Mouse (Mus musculus) C2C12 (cell line): ENCODE measurements around the gene Fam217b. TPM values are rescaled to one million over a fixed set of nuclear protein-coding genes. Genes with fewer than 3 reads are reported as not detected.

ENCODE experiments used
- H3K27me3 ChIP-seq: one replicate; pipeline ENCODE4 v1.6.1; 2011; ENCODE audit not compliant: control insufficient read depth, insufficient read depth, insufficient read length
- H3K36me3 ChIP-seq: one replicate; pipeline ENCODE4 v1.6.1; 2011; ENCODE audit not compliant: control insufficient read depth, insufficient read depth
- H3K4me3 ChIP-seq: one replicate; pipeline ENCODE4 v1.5.1; 2011; ENCODE audit warnings: mild to moderate bottlenecking, control low read depth; ENCODE audit not compliant: poor library complexity, insufficient read depth, severe bottlenecking
- H3K79me2 ChIP-seq: one replicate; pipeline ENCODE4 v1.6.1; 2011; ENCODE audit not compliant: control insufficient read depth, insufficient read depth
- H3K79me3 ChIP-seq: one replicate; pipeline ENCODE4 v1.6.1; 2011; ENCODE audit warnings: low read depth, control low read depth
- H3ac ChIP-seq: one replicate; pipeline ENCODE3; 2011; ENCODE audit warnings: low read depth; ENCODE audit not compliant: control insufficient read depth, insufficient read length
- CEBPB ChIP-seq: IDR thresholded peaks from one replicate; pipeline ENCODE4 v1.6.1; 2011; ENCODE audit warnings: low read depth, mild to moderate bottlenecking, control low read depth, moderate library complexity
- CTCF ChIP-seq: IDR thresholded peaks from one replicate; pipeline ENCODE4 v1.5.1; 2011; ENCODE audit not compliant: control insufficient read depth, insufficient read depth, insufficient read length
- FOSL1 ChIP-seq: IDR thresholded peaks from one replicate; pipeline ENCODE4 v1.8.0; 2011; ENCODE audit warnings: mild to moderate bottlenecking, low read length; ENCODE audit not compliant: poor library complexity, insufficient read depth, severe bottlenecking
- MAX ChIP-seq: IDR thresholded peaks from one replicate; pipeline ENCODE4 v1.6.1; 2011; ENCODE audit warnings: mild to moderate bottlenecking, control low read depth
- MYOD1 ChIP-seq: IDR thresholded peaks from one replicate; pipeline ENCODE4 v1.6.1; 2011; ENCODE audit warnings: low read depth; ENCODE audit not compliant: control insufficient read depth, insufficient read length
- MYOG ChIP-seq: IDR thresholded peaks from one replicate; pipeline ENCODE4 v1.6.1; 2011; ENCODE audit not compliant: control insufficient read depth, insufficient read length; ENCODE audit errors: extremely low read depth
- USF1 ChIP-seq: IDR thresholded peaks from one replicate; pipeline ENCODE4 v1.6.1; 2011; ENCODE audit warnings: low read depth, mild to moderate bottlenecking, control low read depth, moderate library complexity
- polyA plus RNA-seq: library from polyadenylated mRNA; unstranded; fragments of >200 nt; fragmentation: generic; extraction: Trizol; gene quantifications from one replicate; pipeline ENCODE4 v1.2.1, GENCODE M21; 2012; ENCODE audit warnings: missing spikeins

The Fam217b gene
- polyA plus RNA-seq, 1 experiment = not detected

DNA sequence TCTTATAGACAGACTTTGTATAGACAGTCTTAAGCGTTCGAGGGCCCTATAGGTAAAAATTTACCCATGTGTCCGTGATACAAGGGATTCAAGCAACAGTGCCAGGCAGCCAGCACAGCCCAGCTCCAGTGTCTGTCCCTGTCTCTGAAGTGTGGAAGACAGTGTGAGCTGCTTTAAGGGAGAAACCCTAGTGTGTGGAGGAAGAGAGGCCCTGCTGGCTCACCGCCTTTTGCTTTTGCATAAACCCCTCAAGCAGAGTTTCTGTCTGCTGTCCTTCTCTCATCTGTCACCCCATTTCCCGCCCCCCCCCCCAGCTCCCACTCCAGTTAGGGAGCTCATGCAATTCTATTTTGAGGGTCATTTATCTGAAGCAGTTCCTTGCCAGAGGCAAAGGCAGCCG, 7.3 kb downstream of the Fam217b start:
- TF ChIP-seq USF1 (no peak), MYOG (no peak), CTCF (no peak), MYOD1 (no peak)
- Histone ChIP-seq H3K27me3 (no peaks in the 10 kb centered on the region), H3K36me3 (no peaks in the 10 kb centered on the region), H3K79me2 (no peaks in the 10 kb centered on the region), H3ac (no peak overlapping the region), H3K79me3 (no peaks in the 10 kb centered on the region), H3K4me3 (no peak overlapping the region)

DNA sequence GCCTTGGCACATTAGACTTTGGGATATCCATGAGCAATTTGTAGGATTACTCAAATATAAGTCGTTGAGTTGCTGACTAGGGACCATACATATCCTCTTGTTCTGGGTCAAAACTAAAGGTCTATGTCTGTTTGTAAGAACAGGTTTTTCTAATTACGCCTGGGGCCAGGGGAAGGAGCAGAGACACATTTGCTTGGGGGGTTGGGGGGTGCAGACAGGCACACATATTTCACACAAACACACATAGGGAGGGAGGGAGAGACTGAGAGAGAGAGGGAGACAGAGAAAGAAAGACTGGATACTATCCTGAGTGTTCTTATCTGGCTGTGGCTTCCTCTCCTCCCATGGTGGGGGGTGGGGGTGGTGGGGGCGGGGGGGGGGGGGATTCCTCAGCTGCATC, 7.9 kb downstream of the Fam217b start:
- no peaks in the 10 kb centered on the region for H3K36me3 ChIP-seq
- TF ChIP-seq CTCF (no peak), CEBPB (no peak), MYOG (no peak), MAX (no peak), MYOD1 (no peak), USF1 (no peak), FOSL1 (no peak)
- H3ac ChIP-seq = no peak overlapping the region
- no peaks in the 10 kb centered on the region for H3K79me2 ChIP-seq
- no peaks in the 10 kb centered on the region for H3K27me3 ChIP-seq
- no peak overlapping the region for H3K4me3 ChIP-seq
- H3K79me3 ChIP-seq = no peaks in the 10 kb centered on the region

DNA sequence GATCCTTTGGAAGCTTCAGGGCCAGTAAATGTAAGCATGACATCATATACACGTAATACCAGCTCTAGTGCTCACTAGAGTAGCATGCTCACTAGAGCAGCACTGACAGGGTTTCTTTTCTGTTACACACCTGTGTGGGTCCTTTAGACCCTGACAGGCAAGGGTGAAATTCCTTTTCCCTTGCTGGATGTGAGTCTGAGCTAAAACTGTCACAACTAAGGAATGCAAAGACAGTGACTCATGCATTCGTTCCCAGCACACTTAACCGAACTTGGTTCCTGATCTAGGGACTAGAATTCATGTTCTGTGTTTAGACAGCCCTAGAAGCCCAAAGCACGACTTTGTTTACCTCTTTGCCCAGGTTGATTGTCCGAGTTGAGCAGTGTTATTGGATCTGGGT, 8.9 kb downstream of the Fam217b start:
- H3K79me3 ChIP-seq = no peaks in the 10 kb centered on the region
- no peaks in the 10 kb centered on the region for H3K79me2 ChIP-seq
- H3K4me3 ChIP-seq = no peak overlapping the region
- H3ac ChIP-seq = no peak overlapping the region
- no peak for TF ChIP-seq MYOD1
- TF ChIP-seq FOSL1 = no peak
- no peak for TF ChIP-seq CEBPB
- no peak for TF ChIP-seq CTCF
- TF ChIP-seq MAX = no peak
- no peak for TF ChIP-seq USF1
- no peak for TF ChIP-seq MYOG
- H3K36me3 ChIP-seq = no peaks in the 10 kb centered on the region
- H3K27me3 ChIP-seq = no peaks in the 10 kb centered on the region

DNA sequence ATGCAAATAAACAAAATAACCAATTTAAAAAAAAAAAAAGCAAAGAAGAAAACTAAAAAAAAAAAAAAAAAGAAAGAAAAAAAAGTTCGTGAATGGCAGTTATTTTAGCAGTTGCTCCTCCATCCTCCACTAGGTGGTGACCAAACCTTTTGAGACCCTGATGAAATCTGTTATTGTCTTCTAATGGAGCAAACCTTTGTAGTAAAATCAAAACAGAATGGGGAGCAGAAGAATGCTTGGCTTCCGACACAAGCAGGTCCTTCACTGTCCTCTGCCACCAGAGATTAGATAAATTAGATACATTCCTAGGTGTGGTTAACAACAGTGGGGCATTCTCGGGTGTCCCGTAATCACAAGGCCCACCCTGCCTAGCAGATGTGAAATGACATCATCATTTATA, 11.9 kb downstream of the Fam217b start:
- no peaks in the 10 kb centered on the region for H3K36me3 ChIP-seq
- TF ChIP-seq FOSL1 (no peak), USF1 (no peak), MYOD1 (no peak), CTCF (no peak), MYOG (no peak), CEBPB (no peak), MAX (no peak)
- H3K79me3 ChIP-seq = no peaks in the 10 kb centered on the region
- no peak overlapping the region for H3ac ChIP-seq
- no peaks in the 10 kb centered on the region for H3K79me2 ChIP-seq
- no peak overlapping the region for H3K4me3 ChIP-seq
- no peaks in the 10 kb centered on the region for H3K27me3 ChIP-seq

DNA sequence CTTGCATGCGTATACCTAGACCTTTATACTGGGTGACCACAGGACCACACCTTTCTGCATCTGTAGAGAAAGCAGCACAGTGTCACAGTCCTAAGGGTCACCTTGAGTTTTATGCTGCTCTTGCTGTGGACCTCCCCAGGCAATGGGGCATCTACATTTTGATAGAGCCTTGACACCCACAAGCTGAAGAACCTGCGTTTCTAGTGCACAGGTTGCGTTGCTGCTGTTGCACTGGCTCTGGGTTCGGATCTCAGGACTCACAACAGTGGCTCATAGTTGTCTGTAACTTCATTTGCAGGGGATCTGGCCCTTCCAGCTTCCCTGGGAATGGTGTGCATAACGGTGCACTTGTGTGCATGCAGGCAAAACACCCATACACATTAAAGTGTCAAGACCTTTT, 12.9 kb downstream of the Fam217b start:
- Histone ChIP-seq H3K27me3 (no peaks in the 10 kb centered on the region), H3K79me3 (no peaks in the 10 kb centered on the region), H3K36me3 (no peaks in the 10 kb centered on the region), H3ac (no peak overlapping the region), H3K79me2 (no peaks in the 10 kb centered on the region), H3K4me3 (no peak overlapping the region)
- TF ChIP-seq FOSL1 = no peak
- no peak for TF ChIP-seq CTCF
- TF ChIP-seq CEBPB = no peak
- no peak for TF ChIP-seq MYOG
- no peak for TF ChIP-seq MYOD1
- no peak for TF ChIP-seq MAX
- TF ChIP-seq USF1 = no peak

DNA sequence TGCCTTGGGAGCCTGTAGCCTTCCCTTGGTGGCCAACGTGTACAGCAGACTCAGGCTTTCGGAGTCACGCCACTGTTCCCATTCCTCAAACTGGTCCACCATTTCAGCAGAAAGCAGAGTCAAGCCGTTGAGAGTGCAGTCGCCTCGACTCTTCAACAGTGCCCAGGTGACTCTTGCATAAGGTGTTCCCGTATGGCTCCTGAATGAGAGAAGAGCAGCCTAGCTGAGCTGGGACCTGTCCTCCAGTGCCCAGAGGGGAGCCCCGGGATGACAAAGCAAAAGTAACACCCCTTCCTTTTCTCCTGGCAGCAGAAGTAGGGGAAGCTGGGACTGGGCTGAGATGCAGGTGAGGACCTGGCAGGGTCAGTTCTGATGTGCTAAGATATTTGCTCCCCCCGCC, 13.9 kb downstream of the Fam217b start:
- Histone ChIP-seq H3ac (no peak overlapping the region), H3K36me3 (no peaks in the 10 kb centered on the region), H3K79me2 (no peaks in the 10 kb centered on the region), H3K4me3 (no peak overlapping the region), H3K27me3 (no peaks in the 10 kb centered on the region), H3K79me3 (no peaks in the 10 kb centered on the region)
- no peak for TF ChIP-seq MYOG
- TF ChIP-seq CEBPB = no peak
- TF ChIP-seq FOSL1 = no peak
- TF ChIP-seq CTCF = no peak
- TF ChIP-seq MAX = no peak
- no peak for TF ChIP-seq USF1
- no peak for TF ChIP-seq MYOD1
